Mouse (Mus musculus) CH12.LX (cell line): ENCODE results near the gene Grin2c.

ENCODE experiments used
- CTCF ChIP-seq, 2 experiments: IDR thresholded peaks in 1 of 2; conservative IDR thresholded peaks in 1 of 2; 2 replicates each; pipeline ENCODE4 v1.5.1; 2011 to 2012; ENCODE audit warnings: low read depth in 2 of 2, low read length in 2 of 2, improper control_type of control experiment in 1 of 2, inconsistent platforms in 1 of 2, mild to moderate bottlenecking in 1 of 2, moderate library complexity in 1 of 2
- ETS1 ChIP-seq: conservative IDR thresholded peaks from 2 replicates; pipeline ENCODE4 v1.6.1; 2012; ENCODE audit warnings: low read depth, mild to moderate bottlenecking, inconsistent platforms, low read length, improper control_type of control experiment, moderate library complexity
- KAT2A ChIP-seq: IDR thresholded peaks from 2 replicates; pipeline ENCODE4 v1.6.1; 2012; ENCODE audit warnings: low read length, improper control_type of control experiment, inconsistent platforms; ENCODE audit not compliant: insufficient replicate concordance
- POLR2A ChIP-seq: IDR thresholded peaks from 2 replicates; pipeline ENCODE4 v1.6.1; 2011; ENCODE audit warnings: low read depth, mild to moderate bottlenecking, improper control_type of control experiment, low read length
- TBP ChIP-seq: conservative IDR thresholded peaks from 2 replicates; pipeline ENCODE4 v1.6.1; 2011; ENCODE audit warnings: low read depth, low read length, improper control_type of control experiment
- TCF12 ChIP-seq: IDR thresholded peaks from 2 replicates; pipeline ENCODE4 v1.6.1; 2014; ENCODE audit warnings: low read depth, mild to moderate bottlenecking, inconsistent platforms, low read length, improper control_type of control experiment
- UBTF ChIP-seq: IDR thresholded peaks from 2 replicates; pipeline ENCODE4 v1.6.1; 2012; ENCODE audit warnings: low read depth, mild to moderate bottlenecking, inconsistent platforms, low read length, improper control_type of control experiment, moderate library complexity
- ZC3H11A ChIP-seq: IDR thresholded peaks from 2 replicates; pipeline ENCODE4 v1.6.1; 2012; ENCODE audit warnings: low read depth, mild to moderate bottlenecking, inconsistent platforms, low read length, improper control_type of control experiment
- ZMIZ1 ChIP-seq: IDR thresholded peaks from 2 replicates; pipeline ENCODE4 v1.6.1; 2012; ENCODE audit warnings: low read depth, mild to moderate bottlenecking, inconsistent platforms, low read length, improper control_type of control experiment
- ZNF384 ChIP-seq: IDR thresholded peaks from 2 replicates; pipeline ENCODE4 v1.6.1; 2012; ENCODE audit warnings: low read depth, low read length, improper control_type of control experiment, inconsistent platforms

- no peak for TF ChIP-seq ZMIZ1
- TF ChIP-seq CTCF (conservative IDR thresholded peaks at IDR 0.05 in 1 of 2, IDR thresholded peaks at IDR 0.05 in 1 of 2; ENCODE audit: low read depth in 2 of 2, low read length in 2 of 2): no peak
- no peak for TF ChIP-seq TCF12
- no peak for TF ChIP-seq TBP
- no peak for TF ChIP-seq ETS1
- TF ChIP-seq KAT2A: no peak
- TF ChIP-seq ZNF384: no peak
- no peak for TF ChIP-seq ZC3H11A
- no peak for TF ChIP-seq POLR2A
- TF ChIP-seq UBTF: no peak
These were observed 49.3 kb downstream of the Grin2c start for GRCm38 (mm10) chr11:115217439-115218410.
